ENCODE assay signal across 8 mouse cellular contexts in the genomic region with DNA sequence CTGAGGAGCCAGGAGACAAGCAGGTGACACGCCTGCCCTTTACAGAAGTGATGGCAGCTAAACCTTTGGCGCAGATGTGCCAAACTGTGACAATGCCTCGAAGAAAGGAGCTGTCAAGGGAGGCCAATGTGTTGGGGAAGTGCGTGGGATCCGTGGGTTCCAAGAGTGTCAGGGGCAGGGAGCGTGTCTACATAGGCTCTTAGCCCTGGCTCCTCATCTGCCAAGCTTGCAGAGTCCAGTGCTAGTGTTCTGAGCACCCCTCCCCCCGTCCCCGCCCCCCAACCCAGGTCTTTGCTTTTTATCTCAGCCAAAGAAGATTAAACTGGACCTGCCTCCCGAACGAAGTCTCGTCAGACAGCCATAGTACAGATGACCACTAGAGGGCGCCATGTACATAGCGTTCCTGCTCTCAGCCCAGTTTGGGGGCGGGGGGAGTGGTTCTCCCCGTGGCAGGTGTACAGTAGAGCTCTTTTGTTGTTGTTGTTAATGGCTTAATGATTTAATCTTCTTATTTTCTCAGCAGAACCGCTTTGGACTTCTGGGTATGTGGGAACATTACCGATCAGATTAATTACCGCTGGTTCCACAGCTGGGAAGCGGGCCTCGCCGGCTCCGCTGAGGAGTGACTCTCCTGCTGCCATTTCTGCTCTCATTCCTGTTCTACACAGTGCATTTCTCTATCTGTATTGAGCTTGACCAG. TPM values are rescaled to one million over a fixed set of nuclear protein-coding genes. Genes with fewer than 3 reads are reported as not detected.
DNase-seq lines count a peak whose midpoint lies in the region; ATAC-seq and TF ChIP-seq lines count a peak whose summit lies in the region.

No protein-coding gene starts in this region.

- peak; percentile 31; the same call in 1 of the 2 replicates for ATAC-seq in embryonic facial prominence, embryonic 12.5 days (ENCODE audit: insufficient number of reproducible peaks, insufficient read depth, low FRiP score, low TSS enrichment)
- ATAC-seq in heart, embryonic 13.5 days (ENCODE audit: extremely low read depth, insufficient number of reproducible peaks, low FRiP score, low TSS enrichment) = no peak
- no peak; the same call in 1 of the 2 replicates for ATAC-seq in liver, postnatal 0 days
- ATAC-seq in neural tube, embryonic 15.5 days (ENCODE audit: low FRiP score) = peak; percentile 85

- H3K4me2 ChIP-seq in embryonic facial prominence, embryonic 12.5 days (replicated peaks) = 0 out of 2 replicates have a peak overlapping the region, but pooled peaks have one; percentile 16
- 0 out of 2 replicates have a peak overlapping the region, but pooled peaks have one; percentile 16 for H3K4me2 ChIP-seq in heart, embryonic 13.5 days
- H3K4me2 ChIP-seq in liver, postnatal 0 days (ENCODE audit: low read depth, low read length) = no peak overlapping the region
- peak overlapping the region; percentile 50 for H3K4me2 ChIP-seq in neural tube, embryonic 15.5 days

- no peaks in the 10 kb centered on the region for H3K36me3 ChIP-seq in embryonic facial prominence, embryonic 12.5 days
- H3K36me3 ChIP-seq in heart, embryonic 13.5 days = 0 out of 2 replicates have a peak, but pooled peaks cover 9% of the 10 kb centered on the region
- no peaks in the 10 kb centered on the region for H3K36me3 ChIP-seq in liver, postnatal 0 days (replicated peaks; ENCODE audit: insufficient read depth, low read length)
- H3K36me3 ChIP-seq in neural tube, embryonic 15.5 days = no peaks in the 10 kb centered on the region
- H3K36me3 ChIP-seq in testis, adult 2 months (ENCODE audit: control insufficient read depth, insufficient read depth, low read length) = no peaks in the 10 kb centered on the region

- H3K9me3 ChIP-seq in embryonic facial prominence, embryonic 12.5 days = no peaks in the 10 kb centered on the region
- no peaks in the 10 kb centered on the region for H3K9me3 ChIP-seq in heart, embryonic 13.5 days
- no peaks in the 10 kb centered on the region for H3K9me3 ChIP-seq in liver, postnatal 0 days (ENCODE audit: low read length)
- H3K9me3 ChIP-seq in neural tube, embryonic 15.5 days (replicated peaks) = no peaks in the 10 kb centered on the region

- peak; percentile 64 for DNase-seq in 416B (ENCODE audit: low read depth)
- DNase-seq in adrenal gland, postnatal 25 days = peak; percentile 73
- peak; percentile 85 to 90 for DNase-seq in kidney, postnatal 4 days
- DNase-seq in liver, postnatal 0 days = peak; percentile 81

- peaks cover 7% of the 10 kb centered on the region; the same call in 1 of the 2 replicates for H3K27me3 ChIP-seq in embryonic facial prominence, embryonic 12.5 days
- H3K27me3 ChIP-seq in heart, embryonic 13.5 days (replicated peaks) = no peaks in the 10 kb centered on the region
- H3K27me3 ChIP-seq in liver, postnatal 0 days (ENCODE audit: insufficient read depth, low read length) = no peaks in the 10 kb centered on the region
- peaks cover 15% of the 10 kb centered on the region; the same call in 1 of the 2 replicates for H3K27me3 ChIP-seq in neural tube, embryonic 15.5 days (replicated peaks)
- H3K27me3 ChIP-seq in testis, adult 2 months (ENCODE audit: control insufficient read depth, insufficient read depth, low read length) = no peaks in the 10 kb centered on the region

- 0 out of 2 replicates have a peak, but pooled peaks cover 12% of the 10 kb centered on the region for H3K4me1 ChIP-seq in embryonic facial prominence, embryonic 12.5 days
- peaks cover 69% of the 10 kb centered on the region for H3K4me1 ChIP-seq in heart, embryonic 13.5 days
- peaks cover 5% of the 10 kb centered on the region; the same call in 1 of the 2 replicates for H3K4me1 ChIP-seq in liver, postnatal 0 days (ENCODE audit: insufficient read depth)
- peaks cover 18% of the 10 kb centered on the region for H3K4me1 ChIP-seq in neural tube, embryonic 15.5 days
- H3K4me1 ChIP-seq in testis, adult 2 months (ENCODE audit: control insufficient read depth, insufficient read depth, low read length) = no peaks in the 10 kb centered on the region; the same call in 1 of the 2 replicates

- H3K4me3 ChIP-seq in embryonic facial prominence, embryonic 12.5 days = no peak overlapping the region
- no peak overlapping the region for H3K4me3 ChIP-seq in heart, embryonic 13.5 days
- no peak overlapping the region for H3K4me3 ChIP-seq in liver, postnatal 0 days (ENCODE audit: low read depth, low read length)
- peak overlapping the region; percentile 20; the same call in 1 of the 2 replicates for H3K4me3 ChIP-seq in neural tube, embryonic 15.5 days (replicated peaks)
- H3K4me3 ChIP-seq in testis, adult 2 months (ENCODE audit: control insufficient read depth, low read depth, low read length) = no peak overlapping the region

- TF ChIP-seq POLR2A in testis, adult 2 months (IDR thresholded peaks at IDR 0.05; ENCODE audit: control insufficient read depth, low read depth, low read length) = no peak

- no peak for TF ChIP-seq EP300 in liver, postnatal 0 days (IDR thresholded peaks at IDR 0.05; ENCODE audit: low read depth)

- WGBS in embryonic facial prominence, embryonic 12.5 days = 32% methylated on average over 22 of the region's 22 CpGs
- 33% methylated on average over 22 of the region's 22 CpGs for WGBS in heart, embryonic 13.5 days
- 37% methylated on average over 22 of the region's 22 CpGs for WGBS in liver, postnatal 0 days (ENCODE audit: insufficient replicate concordance)
- 19% methylated on average over 22 of the region's 22 CpGs for WGBS in neural tube, embryonic 15.5 days

- no peak overlapping the region for H3K9ac ChIP-seq in embryonic facial prominence, embryonic 12.5 days
- H3K9ac ChIP-seq in heart, embryonic 13.5 days = peak overlapping the region; percentile 19
- H3K9ac ChIP-seq in liver, postnatal 0 days (replicated peaks) = no peak overlapping the region
- H3K9ac ChIP-seq in neural tube, embryonic 15.5 days (replicated peaks) = no peak overlapping the region; the same call in 1 of the 2 replicates

- no peak overlapping the region for H3K27ac ChIP-seq in embryonic facial prominence, embryonic 12.5 days
- H3K27ac ChIP-seq in heart, embryonic 13.5 days (replicated peaks) = no peak overlapping the region
- no peak overlapping the region for H3K27ac ChIP-seq in liver, postnatal 0 days (ENCODE audit: low read depth)
- peak overlapping the region; percentile 71 for H3K27ac ChIP-seq in neural tube, embryonic 15.5 days (replicated peaks)
- H3K27ac ChIP-seq in testis, adult 2 months (ENCODE audit: control insufficient read depth, insufficient read depth, low read depth, low read length) = no peak overlapping the region

- TF ChIP-seq CTCF in liver, postnatal 0 days (IDR thresholded peaks at IDR 0.05; ENCODE audit: low read depth) = peak; percentile 91
- TF ChIP-seq CTCF in testis, adult 2 months (IDR thresholded peaks at IDR 0.05; ENCODE audit: control insufficient read depth, insufficient read depth, insufficient replicate concordance, low read depth, low read length) = peak; percentile 94

RNA-seq across cellular contexts. Expression of gene Parvb, which starts 28.4 kb away (rescaled TPM):
- 18.0 and 18.8 TPM in 2 replicates for total RNA-seq in adrenal gland, postnatal 25 days (2021)
- polyA plus RNA-seq in embryonic facial prominence, embryonic 12.5 days (2016; fragmentation: Nextera tagmentation; extraction: Ambion mirVana) = 4.3 and 6.0 TPM in 2 replicates
- polyA plus RNA-seq in heart, embryonic 13.5 days (2015; fragmentation: Nextera tagmentation; extraction: Ambion mirVana) = 12.7 and 15.5 TPM in 2 replicates
- 4.9 and 6.0 TPM in 2 replicates for polyA plus RNA-seq in liver, postnatal 0 days (2015; fragmentation: Nextera tagmentation; extraction: Ambion mirVana)
- 4.8 and 7.2 TPM in 2 replicates for polyA plus RNA-seq in neural tube, embryonic 15.5 days (2015; fragmentation: Nextera tagmentation; extraction: Ambion mirVana)
- polyA plus RNA-seq in testis, adult 2 months (2012; rRNA removed) = 5.2 and 5.4 TPM in 2 replicates

Comparison
In these comparisons a context has a peak if more than half of its experiments do, and no peak if none do; other contexts are left out.
1. ATAC-seq: peak in embryonic facial prominence, embryonic 12.5 days (single experiment) and neural tube, embryonic 15.5 days (single experiment); none in heart, embryonic 13.5 days (single experiment) and liver, postnatal 0 days (single experiment).
2. Peak in every context shown above with its lines, with median percentiles within 50 percentile points of each other: DNase-seq.